Mouse (Mus musculus) small intestine, adult 2 months (tissue): ENCODE data around the gene Snorc.

Experiments used
- CTCF ChIP-seq: fragments of 200-500 bp; IDR thresholded peaks from 2 replicates; pipeline ENCODE4 v1.5.1; 2012; ENCODE audit warnings: low read depth, mild to moderate bottlenecking, control low read depth, inconsistent platforms, low read length, moderate library complexity, mixed read lengths; ENCODE audit not compliant: insufficient replicate concordance, insufficient read length; ENCODE audit errors: extremely low read depth
- POLR2A ChIP-seq: fragments of 200-500 bp; IDR thresholded peaks from 2 replicates; pipeline ENCODE4 v1.6.1; 2012; ENCODE audit warnings: low read depth, mild to moderate bottlenecking, control low read depth, inconsistent platforms, low read length, moderate library complexity

DNA sequence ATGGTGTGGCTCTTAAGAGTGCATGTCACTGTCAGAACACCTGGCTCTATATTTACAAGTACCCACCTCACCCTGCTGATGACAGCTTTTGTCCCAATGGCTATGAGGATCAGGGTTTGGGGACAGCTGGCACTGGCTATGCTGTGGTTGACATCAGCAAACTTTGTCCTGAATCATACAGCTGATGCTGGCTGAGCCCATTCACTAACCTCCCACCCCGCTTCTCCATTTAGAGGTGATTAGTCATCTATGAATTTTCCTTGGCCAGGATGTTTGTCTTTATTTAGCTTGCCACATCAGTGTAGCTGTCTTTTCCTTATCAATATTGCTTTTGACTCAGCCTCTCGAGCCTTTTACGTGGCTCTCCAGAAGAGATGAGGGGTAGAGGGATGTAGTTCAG, 22.2 kb downstream of the Snorc start:
- TF ChIP-seq CTCF: no peak
- no peak for TF ChIP-seq POLR2A
